Mouse (Mus musculus) effector memory CD4-positive, alpha-beta T cell, adult 5 months (primary cell): Measurements from ENCODE around the gene Cys1. TPM values are rescaled to one million over a fixed set of nuclear protein-coding genes. Genes with fewer than 3 reads are reported as not detected.

Experiments
- polyA plus RNA-seq: library from polyadenylated mRNA; unstranded; fragments of 100-300 nt; shearing (Covaris generic); gene quantifications from one replicate; pipeline ENCODE4 v1.2.1, GENCODE M21; 2017

Gene Cys1
- polyA plus RNA-seq: not detected

GRCm38 (mm10) chr12:24681286-24682023 lies at the start of gene Cys1:
Gene Cys1, minus strand, starts transcription at chr12:24681813.

GRCm38 (mm10) chr12:24707954-24708823 lies 26.6 kb upstream of the Cys1 start, which contains the start of gene Rrm2:
Gene Rrm2, plus strand, starts transcription at chr12:24708241.

DNA sequence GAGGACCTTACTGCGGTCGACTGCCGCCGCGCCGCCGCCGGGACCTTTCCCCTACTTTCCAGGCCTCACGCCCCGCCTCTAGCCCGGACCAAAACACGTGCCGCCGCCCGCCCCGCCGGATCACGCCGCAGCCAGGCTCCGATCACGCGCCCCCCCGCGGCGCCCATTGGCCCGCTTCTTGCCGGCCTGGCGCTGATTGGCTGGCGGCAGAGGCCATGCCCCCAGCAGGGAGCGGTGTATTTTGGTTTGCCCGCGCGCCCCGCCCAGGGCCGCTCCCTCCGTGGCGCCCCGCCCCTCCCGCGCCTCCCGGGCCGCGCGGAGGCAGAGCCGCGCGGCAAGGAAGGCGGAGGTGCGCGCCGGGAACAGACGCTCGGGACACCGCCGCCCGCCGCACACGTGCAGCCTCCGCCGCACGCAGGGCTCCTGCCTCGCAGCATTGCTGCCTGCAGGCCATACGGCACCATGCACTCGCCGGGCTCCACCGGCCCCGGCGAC lies 30.5 kb downstream of the Cys1 start, which contains the start of gene Klf11:
Gene Klf11 (plus strand): TSS at position 212 of the 495 bp plus-strand sequence.

Other genes starting within 250 kb of the Cys1 start
- gene Taf1b, start 183.5 kb downstream of the Cys1 start, polyA plus RNA-seq: 52.6 TPM
- 4.1 TPM for gene Grhl1, start 109.5 kb downstream of the Cys1 start, polyA plus RNA-seq
- gene Klf11, start 30.5 kb downstream of the Cys1 start, polyA plus RNA-seq: 24.1 TPM
- 6.8 TPM for gene Rrm2, start 26.4 kb upstream of the Cys1 start, polyA plus RNA-seq
- 0.21 TPM for gene Mboat2, start 149.1 kb upstream of the Cys1 start, polyA plus RNA-seq